Mouse (Mus musculus): Measurements from ENCODE around the gene Gsap. TPM values are rescaled to one million over a fixed set of nuclear protein-coding genes. Genes with fewer than 3 reads are reported as not detected.
A peak's percentile ranks its signal among the peaks of the same experiment; 100 is the strongest.

The Gsap gene
- polyA plus RNA-seq, 1 experiment from 2014 or later: 44.6 TPM

DNA sequence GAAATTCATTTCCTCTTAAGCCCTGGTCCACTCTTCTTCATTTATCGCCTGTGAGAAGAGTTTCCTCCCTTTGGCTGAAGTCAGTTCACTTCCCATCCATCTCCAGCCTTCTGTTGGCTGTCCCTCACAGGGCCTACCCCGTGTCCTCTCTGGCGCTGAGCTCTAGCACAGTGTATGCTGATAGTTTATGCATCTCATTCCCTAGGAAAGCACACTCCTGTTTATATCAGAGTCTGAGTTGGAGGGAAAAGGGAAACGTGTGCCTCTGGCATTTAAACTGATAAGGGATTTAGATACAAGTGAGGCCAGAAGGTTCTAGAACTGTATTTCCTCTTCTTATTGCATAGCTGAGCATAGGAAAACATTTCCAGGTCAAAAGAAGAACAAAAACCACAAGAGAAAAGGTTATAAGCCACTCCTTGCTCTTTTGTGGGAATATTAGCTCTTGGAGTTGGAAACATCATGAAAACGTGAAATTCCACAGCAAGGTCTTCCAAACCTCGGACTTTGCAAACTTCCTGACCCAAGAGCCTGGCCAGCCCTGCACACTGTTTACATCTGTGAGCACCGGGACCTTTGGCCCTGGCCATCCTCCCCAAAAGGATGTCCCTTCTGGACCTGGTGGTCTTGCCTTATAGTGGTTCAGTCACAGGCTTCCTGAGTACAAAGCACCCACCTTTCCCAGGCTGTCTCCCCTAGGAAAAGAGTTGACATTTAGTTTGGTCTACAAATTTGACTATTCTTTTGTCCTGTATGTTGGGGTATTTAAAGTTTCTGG, 102.8 kb downstream of the Gsap start:
- WGBS: 39% methylated on average over 7 of the region's 7 CpGs
- no peak overlapping the region for H3K9ac ChIP-seq (replicated peaks; ENCODE audit: low read depth)
- H3K27ac ChIP-seq (ENCODE audit: low read length): no peak overlapping the region
- peaks cover 3% of the 10 kb centered on the region for H3K36me3 ChIP-seq (ENCODE audit: insufficient read depth, low read length)
- TF ChIP-seq EP300 (IDR thresholded peaks at IDR 0.05) (peak; percentile 63), CTCF (IDR thresholded peaks at IDR 0.05) (no peak)
- ATAC-seq (peak; percentile 68), DNase-seq (ENCODE audit: low spot score) (no peak)
- H3K4me2 ChIP-seq (replicated peaks; ENCODE audit: low read depth, low read length): no peak overlapping the region
- no peaks in the 10 kb centered on the region for H3K4me1 ChIP-seq (ENCODE audit: insufficient read depth, low read depth, low read length)
- H3K4me3 ChIP-seq (ENCODE audit: low read depth, low read length): no peak overlapping the region
- H3K27me3 ChIP-seq (replicated peaks; ENCODE audit: insufficient read depth, low read length): no peaks in the 10 kb centered on the region
- H3K9me3 ChIP-seq (ENCODE audit: low read length): no peaks in the 10 kb centered on the region

DNA sequence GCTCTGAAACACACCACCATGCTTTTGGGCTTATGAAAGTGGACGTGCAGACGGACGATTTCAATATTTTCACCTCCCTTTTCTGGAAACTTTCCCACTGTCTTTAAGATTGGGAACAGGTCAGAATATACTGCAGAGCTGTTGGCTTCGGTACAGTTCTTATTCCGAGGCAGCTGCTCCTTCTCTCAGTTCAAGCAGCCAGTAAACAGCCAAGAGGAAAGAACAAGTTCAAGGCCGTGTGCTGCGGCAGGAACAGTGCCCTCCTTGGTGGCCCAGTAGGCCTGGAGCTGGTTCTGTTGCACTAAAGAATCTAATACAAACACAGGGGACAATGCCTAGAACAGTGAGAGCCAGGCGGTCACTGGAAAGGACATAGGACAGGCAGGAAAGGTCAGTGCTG, 104.5 kb downstream of the Gsap start:
- 52% methylated on average over 8 of the region's 8 CpGs for WGBS
- H3K4me3 ChIP-seq (ENCODE audit: low read depth, low read length): no peak overlapping the region
- peaks cover 3% of the 10 kb centered on the region for H3K36me3 ChIP-seq (ENCODE audit: insufficient read depth, low read length)
- H3K9ac ChIP-seq (replicated peaks; ENCODE audit: low read depth): no peak overlapping the region
- DNase-seq (ENCODE audit: low spot score) (no peak), ATAC-seq (no peak)
- H3K4me1 ChIP-seq (ENCODE audit: insufficient read depth, low read depth, low read length): no peaks in the 10 kb centered on the region
- TF ChIP-seq CTCF (IDR thresholded peaks at IDR 0.05) (no peak), EP300 (IDR thresholded peaks at IDR 0.05) (no peak)
- H3K27ac ChIP-seq (ENCODE audit: low read length): no peak overlapping the region
- H3K4me2 ChIP-seq (replicated peaks; ENCODE audit: low read depth, low read length): no peak overlapping the region
- H3K27me3 ChIP-seq (replicated peaks; ENCODE audit: insufficient read depth, low read length): no peaks in the 10 kb centered on the region
- H3K9me3 ChIP-seq (ENCODE audit: low read length): no peaks in the 10 kb centered on the region

DNA sequence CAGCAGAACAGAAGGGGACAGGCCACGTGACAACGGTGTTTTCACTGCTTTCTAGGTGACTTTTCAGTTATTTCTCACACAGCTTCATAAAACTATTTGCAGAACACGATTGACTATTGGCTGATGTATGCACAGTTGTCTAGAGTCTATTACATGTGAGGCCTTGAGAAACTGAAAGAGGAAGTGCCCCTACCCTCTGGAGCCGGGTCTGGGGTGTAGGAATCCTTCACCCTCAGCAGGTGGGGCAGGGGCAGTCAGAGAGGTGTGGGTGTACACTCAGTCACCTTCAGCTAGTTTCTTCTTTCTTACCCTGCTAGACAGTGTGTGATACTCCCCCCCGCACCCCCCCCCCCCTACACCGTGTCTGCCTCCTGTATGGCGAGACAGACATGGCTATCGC, 109.6 kb downstream of the Gsap start:
- Histone ChIP-seq H3K4me1 (ENCODE audit: insufficient read depth, low read depth, low read length) (no peaks in the 10 kb centered on the region), H3K36me3 (ENCODE audit: insufficient read depth, low read length) (peaks cover 1% of the 10 kb centered on the region; the same call in 1 of the 2 replicates), H3K4me2 (replicated peaks; ENCODE audit: low read depth, low read length) (no peak overlapping the region), H3K9ac (replicated peaks; ENCODE audit: low read depth) (no peak overlapping the region), H3K4me3 (ENCODE audit: low read depth, low read length) (no peak overlapping the region), H3K9me3 (ENCODE audit: low read length) (no peaks in the 10 kb centered on the region), H3K27me3 (replicated peaks; ENCODE audit: insufficient read depth, low read length) (no peaks in the 10 kb centered on the region), H3K27ac (ENCODE audit: low read length) (no peak overlapping the region)
- no peak for TF ChIP-seq CTCF (IDR thresholded peaks at IDR 0.05)
- no peak for TF ChIP-seq EP300 (IDR thresholded peaks at IDR 0.05)
- DNase-seq (ENCODE audit: low spot score) (no peak), ATAC-seq (no peak; the same call in 1 of the 2 replicates)
- 76% methylated on average over 8 of the region's 8 CpGs for WGBS

DNA sequence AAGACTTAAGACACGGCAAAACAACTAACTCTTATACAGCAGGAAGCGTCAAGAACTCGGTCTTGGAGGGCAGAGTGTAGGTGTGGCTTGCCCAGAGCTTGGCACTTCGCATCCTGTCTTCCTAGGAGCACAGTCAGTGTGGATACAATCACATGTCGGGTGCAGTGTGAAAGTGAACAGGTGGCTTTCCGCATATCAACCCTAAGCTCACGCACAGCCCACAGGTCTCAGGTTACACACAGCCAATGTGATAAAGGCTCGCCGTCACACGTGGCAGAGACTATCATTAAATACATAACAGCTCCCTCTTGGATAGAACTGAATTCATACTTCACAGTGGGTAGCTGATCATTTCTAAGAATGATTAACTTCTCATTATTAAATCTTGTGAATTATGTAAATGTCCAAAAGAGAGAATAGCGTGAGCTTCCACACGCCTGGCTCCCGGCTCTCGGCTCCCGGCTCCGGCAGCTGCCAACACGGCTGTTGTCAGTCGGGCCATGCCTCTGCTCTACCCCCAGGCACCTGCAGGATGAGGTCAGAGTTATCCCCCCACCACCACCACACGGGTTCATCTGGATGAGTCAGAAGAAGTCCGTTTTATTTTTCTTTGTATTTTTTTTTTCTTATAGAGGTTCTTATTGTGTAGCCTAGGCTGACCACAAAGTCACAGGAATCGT, 113.2 kb downstream of the Gsap start:
- no peak for TF ChIP-seq CTCF (IDR thresholded peaks at IDR 0.05)
- no peak for TF ChIP-seq EP300 (IDR thresholded peaks at IDR 0.05)
- H3K27ac ChIP-seq (ENCODE audit: low read length): no peak overlapping the region
- no peak overlapping the region for H3K4me2 ChIP-seq (replicated peaks; ENCODE audit: low read depth, low read length)
- H3K4me3 ChIP-seq (ENCODE audit: low read depth, low read length): no peak overlapping the region
- ATAC-seq: no peak
- no peaks in the 10 kb centered on the region for H3K4me1 ChIP-seq (ENCODE audit: insufficient read depth, low read depth, low read length)
- no peak for DNase-seq (ENCODE audit: low spot score)
- no peak overlapping the region for H3K9ac ChIP-seq (replicated peaks; ENCODE audit: low read depth)
- no peaks in the 10 kb centered on the region for H3K36me3 ChIP-seq (ENCODE audit: insufficient read depth, low read length)
- no peaks in the 10 kb centered on the region for H3K9me3 ChIP-seq (ENCODE audit: low read length)
- no peaks in the 10 kb centered on the region for H3K27me3 ChIP-seq (replicated peaks; ENCODE audit: insufficient read depth, low read length)
- 51% methylated on average over 21 of the region's 21 CpGs for WGBS

DNA sequence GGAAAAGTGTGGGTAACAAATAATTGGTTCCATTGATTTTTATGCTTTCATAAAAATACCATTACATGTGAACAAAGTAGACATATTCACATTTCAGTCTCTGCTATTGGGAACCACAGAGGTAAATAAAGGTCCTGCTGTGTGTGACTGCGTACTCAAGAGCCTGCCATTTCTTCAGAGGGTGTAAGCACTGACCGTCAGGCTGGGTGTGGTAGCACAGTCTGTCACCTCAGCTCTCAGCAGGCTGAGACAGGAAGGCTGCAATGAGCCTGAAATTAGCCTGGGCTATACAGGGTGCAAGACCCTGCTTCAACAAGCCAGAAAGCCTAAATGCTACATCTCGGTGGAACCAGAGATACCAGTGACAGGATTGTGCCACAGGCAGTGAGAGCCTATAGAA, 114.0 kb downstream of the Gsap start:
- Histone ChIP-seq H3K9ac (replicated peaks; ENCODE audit: low read depth) (no peak overlapping the region), H3K4me1 (ENCODE audit: insufficient read depth, low read depth, low read length) (no peaks in the 10 kb centered on the region), H3K4me2 (replicated peaks; ENCODE audit: low read depth, low read length) (no peak overlapping the region), H3K36me3 (ENCODE audit: insufficient read depth, low read length) (no peaks in the 10 kb centered on the region), H3K27me3 (replicated peaks; ENCODE audit: insufficient read depth, low read length) (no peaks in the 10 kb centered on the region), H3K4me3 (ENCODE audit: low read depth, low read length) (no peak overlapping the region), H3K27ac (ENCODE audit: low read length) (no peak overlapping the region), H3K9me3 (ENCODE audit: low read length) (no peaks in the 10 kb centered on the region)
- no peak for ATAC-seq
- no peak for DNase-seq (ENCODE audit: low spot score)
- TF ChIP-seq CTCF (IDR thresholded peaks at IDR 0.05): no peak
- no peak for TF ChIP-seq EP300 (IDR thresholded peaks at IDR 0.05)
- 90% methylated on average over 3 of the region's 3 CpGs for WGBS

DNA sequence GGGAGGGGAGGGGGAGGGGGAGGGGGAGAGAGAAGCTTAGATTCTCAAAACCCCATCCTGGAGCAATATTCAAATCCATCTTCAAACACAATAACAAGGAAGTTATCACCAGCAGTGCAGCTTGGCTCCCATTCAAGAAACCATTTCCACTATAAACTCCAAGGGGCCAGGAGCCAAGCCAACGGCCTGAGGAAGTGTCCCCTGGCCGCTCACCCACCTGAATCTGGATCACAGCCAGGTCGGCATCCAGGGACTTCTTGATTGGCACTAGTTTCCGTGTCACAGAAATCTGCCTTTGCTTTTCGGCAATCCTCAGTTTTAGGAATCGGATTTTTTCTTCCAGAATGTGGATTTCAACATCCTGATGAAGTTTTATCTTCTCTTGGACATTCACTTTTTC, 115.0 kb downstream of the Gsap start:
- Histone ChIP-seq H3K9ac (replicated peaks; ENCODE audit: low read depth) (no peak overlapping the region), H3K27me3 (replicated peaks; ENCODE audit: insufficient read depth, low read length) (no peaks in the 10 kb centered on the region), H3K4me1 (ENCODE audit: insufficient read depth, low read depth, low read length) (no peaks in the 10 kb centered on the region), H3K9me3 (ENCODE audit: low read length) (no peaks in the 10 kb centered on the region), H3K4me3 (ENCODE audit: low read depth, low read length) (no peak overlapping the region), H3K36me3 (ENCODE audit: insufficient read depth, low read length) (no peaks in the 10 kb centered on the region), H3K27ac (ENCODE audit: low read length) (no peak overlapping the region), H3K4me2 (replicated peaks; ENCODE audit: low read depth, low read length) (no peak overlapping the region)
- no peak for TF ChIP-seq CTCF (IDR thresholded peaks at IDR 0.05)
- TF ChIP-seq EP300 (IDR thresholded peaks at IDR 0.05): no peak
- peak; percentile 40 for DNase-seq (ENCODE audit: low spot score)
- 29% methylated on average over 6 of the region's 6 CpGs for WGBS
- ATAC-seq: no peak

Measured in lung, postnatal 0 days (tissue).